Mouse (Mus musculus) heart, embryonic 16.5 days (tissue): ENCODE measurements around the gene Cmip. TPM values are rescaled to one million over a fixed set of nuclear protein-coding genes. Genes with fewer than 3 reads are reported as not detected.

Experiments used
- ATAC-seq: fragments of 200-750 bp; cut with Nextera tagmentation; replicated peaks from 2 replicates; pipeline ENCODE4 v1.8.0; 2017; ENCODE audit warnings: moderate number of reproducible peaks; ENCODE audit not compliant: insufficient read depth, low FRiP score; ENCODE audit errors: extremely low read depth
- H3K27ac ChIP-seq: fragments of 300-500 bp; sonication (generic); 2 replicates; pipeline ENCODE4 v1.5.1; 2014; ENCODE audit warnings: mild to moderate bottlenecking, low read length, control low read depth, moderate library complexity
- H3K27me3 ChIP-seq: fragments of 300-500 bp; sonication (generic); 2 replicates; pipeline ENCODE4 v1.6.1; 2014; ENCODE audit warnings: low read length, mixed read lengths; ENCODE audit not compliant: control insufficient read depth, insufficient read depth
- H3K36me3 ChIP-seq: fragments of 300-500 bp; sonication (generic); 2 replicates; pipeline ENCODE4 v1.6.1; 2014; ENCODE audit not compliant: control insufficient read depth, insufficient read depth
- H3K4me1 ChIP-seq: fragments of 300-500 bp; sonication (generic); 2 replicates; pipeline ENCODE4 v1.6.1; 2014; ENCODE audit warnings: low read length, mixed read lengths; ENCODE audit not compliant: control insufficient read depth, insufficient read depth
- H3K4me2 ChIP-seq: fragments of 300-500 bp; sonication (generic); 2 replicates; pipeline ENCODE4 v1.6.1; 2014; ENCODE audit warnings: low read depth, mild to moderate bottlenecking, control low read depth, low read length
- H3K4me3 ChIP-seq: fragments of 300-500 bp; sonication (generic); 2 replicates; pipeline ENCODE4 v1.5.1; 2014; ENCODE audit warnings: mild to moderate bottlenecking, control low read depth, low read length
- H3K9ac ChIP-seq: fragments of 300-500 bp; sonication (generic); 2 replicates; pipeline ENCODE4 v1.6.1; 2014; ENCODE audit warnings: low read length, control low read depth
- H3K9me3 ChIP-seq: fragments of 300-500 bp; sonication (generic); replicated peaks from 2 replicates; pipeline ENCODE4 v1.6.1; 2016; ENCODE audit warnings: low read length; ENCODE audit not compliant: control insufficient read depth
- WGBS: fragments of 180-500 bp; shearing (Covaris S2); extraction: QIAGEN DNeasy Blood & Tissue Kit; methylation state at CpG from one replicate; pipeline ENCODE4 v1.1.7; 2014; 5-methylcytosine and 5-hydroxymethylcytosine counted together
- polyA plus RNA-seq: library from polyadenylated mRNA; unstranded; fragments of >200 nt; fragmentation: Nextera tagmentation; extraction: Ambion mirVana; gene quantifications from 2 replicates; pipeline ENCODE4 v1.2.1, GENCODE M21; 2015

The Cmip gene
- polyA plus RNA-seq, 1 experiment from 2014 or later: 7.0 TPM

DNA sequence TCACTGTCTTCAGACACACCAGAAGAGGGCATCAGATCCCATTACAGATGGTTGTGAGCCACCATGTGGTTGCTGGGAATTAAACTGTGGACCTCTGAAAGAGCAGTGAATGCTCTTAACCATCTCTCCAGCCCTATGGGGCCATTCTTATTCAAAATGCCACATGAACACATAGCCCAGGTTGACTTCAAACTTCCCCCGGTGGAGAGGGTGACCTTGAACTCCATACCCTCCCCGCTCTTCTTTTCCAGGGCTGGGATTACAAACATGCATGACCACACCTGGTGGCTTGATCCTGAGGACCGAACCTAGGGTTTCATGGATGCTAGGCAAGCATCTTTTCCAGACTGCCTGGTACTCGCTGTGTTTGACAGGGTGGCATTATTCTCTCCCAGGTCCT, 20.3 kb upstream of the Cmip start:
- no peak overlapping the region for H3K4me3 ChIP-seq
- no peak overlapping the region for H3K4me2 ChIP-seq
- H3K27me3 ChIP-seq: no peaks in the 10 kb centered on the region
- no peaks in the 10 kb centered on the region for H3K36me3 ChIP-seq
- no peaks in the 10 kb centered on the region for H3K9me3 ChIP-seq
- ATAC-seq: no peak
- H3K27ac ChIP-seq: no peak overlapping the region
- no peaks in the 10 kb centered on the region for H3K4me1 ChIP-seq
- H3K9ac ChIP-seq: no peak overlapping the region
- WGBS: 89% methylated on average over 4 of the region's 4 CpGs

DNA sequence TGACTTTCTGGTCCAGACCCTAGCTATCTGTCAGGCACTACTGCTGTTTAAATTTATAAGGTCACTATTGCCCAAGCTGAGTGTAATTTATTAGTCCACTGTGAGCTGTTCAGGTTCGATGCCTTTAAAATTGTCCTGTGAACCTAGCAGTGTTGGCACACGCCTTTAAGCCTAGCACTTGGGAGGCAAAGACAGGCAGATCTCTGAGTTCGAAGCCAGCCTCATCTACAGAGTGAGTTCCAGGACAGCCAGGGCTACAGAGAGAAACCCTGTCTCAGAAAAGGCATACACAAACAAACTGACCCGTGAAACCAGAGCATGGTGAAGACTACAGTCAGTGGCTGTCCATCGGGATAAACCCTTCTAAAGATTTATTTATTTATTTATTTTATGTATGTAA, 16.5 kb upstream of the Cmip start:
- H3K4me3 ChIP-seq: no peak overlapping the region
- H3K9ac ChIP-seq: no peak overlapping the region
- no peak for ATAC-seq
- no peaks in the 10 kb centered on the region for H3K36me3 ChIP-seq
- WGBS: 81% methylated on average over 5 of the region's 5 CpGs
- no peaks in the 10 kb centered on the region for H3K9me3 ChIP-seq
- no peaks in the 10 kb centered on the region for H3K4me1 ChIP-seq
- no peak overlapping the region for H3K27ac ChIP-seq
- no peak overlapping the region for H3K4me2 ChIP-seq
- no peaks in the 10 kb centered on the region for H3K27me3 ChIP-seq

DNA sequence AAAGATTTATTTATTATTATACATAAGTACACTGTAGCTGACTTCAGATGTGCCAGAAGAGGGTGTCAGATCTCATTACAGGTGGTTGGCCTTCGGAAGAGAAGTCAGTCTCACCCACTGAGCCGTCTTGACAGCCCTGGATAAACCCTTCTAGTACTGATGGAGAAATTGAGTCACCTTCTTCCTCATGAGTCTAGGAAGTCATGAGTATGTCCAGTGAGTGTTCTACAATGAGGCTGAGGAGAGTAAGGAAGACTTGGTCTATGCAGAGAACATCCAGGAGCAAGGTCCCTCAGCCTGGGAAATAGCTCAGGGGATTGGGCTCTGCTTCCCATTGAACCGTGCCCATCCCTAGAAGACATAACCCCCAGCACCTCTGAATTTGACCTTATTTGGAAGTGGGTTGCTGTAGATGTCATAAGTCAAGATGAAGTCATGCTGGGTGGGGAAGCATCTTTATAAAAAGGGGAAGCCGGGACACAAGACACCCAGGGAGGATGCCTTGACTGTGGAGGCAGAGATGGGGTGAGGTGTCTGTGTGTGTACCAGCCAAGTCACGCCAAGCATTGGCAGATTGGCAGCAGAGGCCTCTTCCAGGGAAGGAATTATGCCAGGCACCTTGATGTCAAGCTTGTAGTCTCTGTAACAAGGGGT, 15.9 kb upstream of the Cmip start:
- Histone ChIP-seq H3K9me3 (no peaks in the 10 kb centered on the region), H3K27ac (no peak overlapping the region), H3K36me3 (no peaks in the 10 kb centered on the region), H3K4me2 (no peak overlapping the region), H3K4me3 (no peak overlapping the region), H3K4me1 (no peaks in the 10 kb centered on the region), H3K27me3 (no peaks in the 10 kb centered on the region), H3K9ac (no peak overlapping the region)
- no peak for ATAC-seq
- 71% methylated on average over 5 of the region's 5 CpGs for WGBS

DNA sequence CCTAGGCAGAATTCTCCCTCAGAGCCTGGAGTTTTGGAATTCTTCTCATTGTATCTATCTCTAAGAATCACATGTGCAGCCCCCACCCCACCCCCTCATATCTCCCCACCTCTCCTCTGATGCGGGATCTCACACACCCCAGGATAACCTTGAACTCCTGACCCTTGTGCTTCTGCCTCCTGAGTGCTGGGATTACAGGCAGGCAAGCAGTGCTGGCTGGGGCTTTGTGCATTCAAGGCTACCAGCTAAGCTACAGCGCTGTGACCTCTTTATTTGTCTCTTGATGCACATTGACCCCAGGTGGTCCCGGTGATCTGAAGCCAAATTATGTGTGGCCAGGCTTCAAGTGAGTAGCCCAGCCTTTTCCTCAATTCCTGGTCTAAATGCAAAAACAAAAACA, 15.0 kb upstream of the Cmip start:
- no peaks in the 10 kb centered on the region for H3K27me3 ChIP-seq
- H3K4me3 ChIP-seq: no peak overlapping the region
- H3K9ac ChIP-seq: no peak overlapping the region
- no peaks in the 10 kb centered on the region for H3K9me3 ChIP-seq
- H3K36me3 ChIP-seq: no peaks in the 10 kb centered on the region
- 49% methylated on average over 3 of the region's 3 CpGs for WGBS
- no peak overlapping the region for H3K27ac ChIP-seq
- H3K4me2 ChIP-seq: no peak overlapping the region
- ATAC-seq: no peak
- no peaks in the 10 kb centered on the region for H3K4me1 ChIP-seq

DNA sequence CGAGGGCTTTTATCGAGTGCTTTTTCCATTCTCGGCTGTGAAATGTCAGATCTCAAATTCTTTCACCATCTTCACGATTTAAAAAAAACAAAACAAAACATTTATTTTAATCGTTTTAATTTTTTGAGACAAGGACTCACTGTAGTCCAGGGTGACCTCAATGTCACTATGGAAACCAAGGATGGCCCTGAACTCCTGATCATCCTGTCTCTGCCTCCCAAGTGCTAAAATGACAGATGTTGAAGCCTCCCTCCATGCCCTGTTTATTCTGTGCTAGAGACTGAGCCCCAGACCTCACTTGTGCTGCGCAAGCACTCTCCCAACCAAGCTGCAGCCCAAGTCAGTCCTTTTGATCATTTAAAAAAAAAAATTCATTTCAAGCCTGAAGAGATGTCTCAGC, 14.6 kb upstream of the Cmip start:
- no peaks in the 10 kb centered on the region for H3K27me3 ChIP-seq
- no peak overlapping the region for H3K4me3 ChIP-seq
- H3K36me3 ChIP-seq: no peaks in the 10 kb centered on the region
- 75% methylated on average over 6 of the region's 6 CpGs for WGBS
- no peaks in the 10 kb centered on the region for H3K9me3 ChIP-seq
- H3K27ac ChIP-seq: no peak overlapping the region
- H3K9ac ChIP-seq: no peak overlapping the region
- H3K4me2 ChIP-seq: no peak overlapping the region
- no peak for ATAC-seq
- H3K4me1 ChIP-seq: no peaks in the 10 kb centered on the region

DNA sequence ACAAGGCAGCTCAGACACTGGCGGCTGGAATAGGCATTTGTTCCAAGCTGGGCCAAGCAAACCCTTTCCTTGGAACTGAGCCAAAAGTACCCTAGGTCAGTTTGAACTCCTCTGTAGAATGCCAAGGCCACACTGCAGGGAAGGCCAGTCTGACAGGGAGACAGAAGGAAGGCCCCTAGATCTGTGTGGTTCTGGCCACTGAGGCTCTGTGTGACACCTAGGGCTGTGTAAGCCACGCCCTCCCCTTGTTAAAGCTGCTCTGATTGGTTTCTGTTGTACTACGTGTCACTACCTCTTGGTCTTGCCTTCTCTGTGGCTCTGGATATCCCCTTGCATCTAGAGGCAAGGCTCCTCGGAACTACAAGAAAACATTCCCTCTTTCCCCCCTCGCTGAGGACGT, 12.3 kb upstream of the Cmip start:
- WGBS: 36% methylated on average over 6 of the region's 6 CpGs
- Histone ChIP-seq H3K4me3 (no peak overlapping the region), H3K27ac (no peak overlapping the region), H3K4me2 (no peak overlapping the region), H3K27me3 (no peaks in the 10 kb centered on the region), H3K9me3 (no peaks in the 10 kb centered on the region), H3K36me3 (no peaks in the 10 kb centered on the region), H3K9ac (no peak overlapping the region), H3K4me1 (no peaks in the 10 kb centered on the region)
- ATAC-seq: no peak

DNA sequence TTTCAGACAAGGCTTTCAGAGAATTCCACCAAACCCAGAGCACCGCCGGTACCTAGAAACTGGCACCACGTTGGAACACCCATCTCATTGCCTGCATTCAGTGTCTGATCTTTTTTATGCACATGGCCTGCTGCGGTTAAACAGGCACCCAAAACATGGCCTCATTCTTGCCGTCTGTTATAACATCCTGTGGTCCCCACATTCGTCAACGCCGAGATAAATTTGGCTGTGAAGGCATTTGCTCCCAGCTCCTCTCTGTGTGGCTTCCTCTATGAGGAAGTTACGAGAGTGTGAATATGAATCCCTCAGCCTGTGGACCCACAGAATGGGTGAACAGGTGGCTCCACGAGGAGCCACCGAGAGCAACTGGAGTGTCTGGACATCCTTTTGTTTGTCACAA, 8.5 kb upstream of the Cmip start:
- H3K27me3 ChIP-seq: no peaks in the 10 kb centered on the region
- no peak overlapping the region for H3K4me2 ChIP-seq
- WGBS: 60% methylated on average over 11 of the region's 11 CpGs
- H3K4me1 ChIP-seq: no peaks in the 10 kb centered on the region
- no peaks in the 10 kb centered on the region for H3K36me3 ChIP-seq
- no peak overlapping the region for H3K27ac ChIP-seq
- ATAC-seq: no peak
- H3K9ac ChIP-seq: no peak overlapping the region
- H3K4me3 ChIP-seq: no peak overlapping the region
- no peaks in the 10 kb centered on the region for H3K9me3 ChIP-seq

DNA sequence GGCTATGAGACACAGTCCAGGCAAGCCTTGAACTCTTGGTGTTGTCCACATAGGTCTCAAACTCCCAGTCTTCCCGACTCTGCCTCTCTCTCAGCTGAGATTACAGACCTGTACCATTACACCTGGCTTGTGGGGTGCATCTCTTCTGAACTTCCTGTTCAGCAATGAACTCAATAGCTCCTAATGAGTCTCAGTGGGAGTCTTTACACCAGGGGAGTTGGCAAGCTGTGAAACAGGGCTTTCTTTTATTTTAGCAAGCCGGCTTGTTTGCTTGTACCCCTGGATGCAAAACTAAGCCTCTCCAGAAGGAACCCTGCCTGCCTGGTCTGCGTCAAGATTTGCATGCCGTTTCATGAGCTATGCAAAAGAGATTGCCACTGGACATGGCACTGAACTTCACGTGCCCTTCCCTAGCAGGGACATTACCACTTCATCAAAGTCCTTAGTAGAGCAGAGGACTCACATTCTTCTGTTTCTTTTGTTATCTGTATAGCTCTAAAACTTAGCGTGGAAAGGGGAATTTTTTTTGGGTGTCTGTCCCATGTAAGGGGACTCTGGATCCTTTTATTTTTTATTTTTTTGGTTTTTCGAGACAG, 5.7 kb upstream of the Cmip start:
- ATAC-seq: no peak
- Histone ChIP-seq H3K27me3 (no peaks in the 10 kb centered on the region), H3K4me3 (no peak overlapping the region), H3K9me3 (no peaks in the 10 kb centered on the region), H3K4me1 (peaks cover 2% of the 10 kb centered on the region; the same call in 1 of the 2 replicates), H3K9ac (no peak overlapping the region), H3K4me2 (no peak overlapping the region), H3K36me3 (no peaks in the 10 kb centered on the region), H3K27ac (no peak overlapping the region)
- 44% methylated on average over 7 of the region's 7 CpGs for WGBS

DNA sequence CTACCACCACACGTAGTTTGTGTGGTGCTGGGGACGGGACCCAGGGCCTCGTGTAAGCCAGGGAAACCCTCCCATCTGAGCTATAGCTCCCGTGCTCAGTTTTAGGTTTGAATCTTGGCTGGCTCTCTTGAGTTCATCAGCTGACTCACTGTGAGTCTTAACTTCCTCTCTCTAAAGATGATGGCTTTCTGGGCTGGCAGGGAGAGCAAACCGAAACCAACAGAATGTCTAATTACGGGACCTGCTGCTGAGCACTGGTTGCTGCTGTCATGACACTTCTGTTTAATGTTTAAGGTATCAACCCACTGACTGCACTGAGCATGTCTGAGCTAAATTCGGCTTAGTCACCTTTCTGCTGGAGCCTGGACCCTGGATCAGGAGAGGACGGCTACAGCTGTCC, 4.2 kb upstream of the Cmip start:
- 82% methylated on average over 8 of the region's 8 CpGs for WGBS
- Histone ChIP-seq H3K27me3 (no peaks in the 10 kb centered on the region), H3K4me2 (no peak overlapping the region)

More for the DNA sequence above, 4.2 kb upstream of the Cmip start:
- Histone ChIP-seq H3K4me1 (peaks cover 2% of the 10 kb centered on the region; the same call in 1 of the 2 replicates), H3K9me3 (no peaks in the 10 kb centered on the region), H3K9ac (no peak overlapping the region), H3K36me3 (no peaks in the 10 kb centered on the region), H3K27ac (no peak overlapping the region), H3K4me3 (no peak overlapping the region)
- no peak for ATAC-seq
